In the genomic region with DNA sequence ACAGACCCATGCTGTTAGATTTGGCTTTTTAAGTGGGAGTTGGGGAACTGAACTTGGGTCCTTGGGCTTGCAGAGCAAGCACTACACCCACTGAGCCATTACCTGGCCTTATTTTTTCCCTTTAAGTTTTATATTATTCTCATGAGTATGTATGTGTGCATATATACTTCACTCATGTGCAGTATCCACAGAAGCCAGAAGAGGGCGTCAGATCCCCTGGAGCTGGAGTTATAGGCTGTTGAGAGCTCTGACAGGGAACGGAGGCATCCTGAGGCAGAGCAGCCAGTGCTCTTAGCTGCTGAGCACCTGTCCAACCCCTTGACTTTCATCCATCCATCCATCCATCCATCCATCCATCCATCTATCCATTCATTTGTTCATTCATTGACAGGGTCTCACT, we compare ENCODE assay signal across 24 mouse cellular contexts. TPM values are rescaled to one million over a fixed set of nuclear protein-coding genes. Genes with fewer than 3 reads are reported as not detected.
"Had no signal": no experiment of that assay in that cellular context is flagged by ENCODE, and none has a peak within 500 bp of the region (broad histone marks: within the 10 kb centered on the region; RNA-seq: fewer than 3 reads in every experiment).

No protein-coding gene starts in this region.

- H3K27ac ChIP-seq: kidney, postnatal 0 days; limb, embryonic 10.5 days; limb, embryonic 13.5 days; liver, embryonic 13.5 days; macrophage; midbrain, embryonic 15.5 days; neural tube, embryonic 13.5 days; stomach, embryonic 15.5 days had no signal

- H3K4me2 ChIP-seq: limb, embryonic 13.5 days; liver, embryonic 13.5 days; lung, embryonic 14.5 days; midbrain, embryonic 15.5 days; neural tube, embryonic 13.5 days; stomach, embryonic 15.5 days had no signal

- H3K9ac ChIP-seq: limb, embryonic 13.5 days; liver, embryonic 13.5 days; liver, postnatal 0 days; lung, embryonic 14.5 days; midbrain, embryonic 15.5 days; neural tube, embryonic 13.5 days; stomach, embryonic 15.5 days had no signal

- DNase-seq: kidney, adult 2 months; kidney, postnatal 25 days; liver, embryonic 13.5 days; liver, postnatal 0 days; lung, embryonic 14.5 days; retina, postnatal 1 day; right cerebral cortex, postnatal 25 days; spleen, adult 18-20 months; thymus, adult 18-20 months; thymus, postnatal 14 days; thymus, postnatal 4 days had no signal

- H3K36me3 ChIP-seq: limb, embryonic 10.5 days; limb, embryonic 13.5 days; liver, embryonic 13.5 days; midbrain, embryonic 15.5 days; neural tube, embryonic 13.5 days; stomach, embryonic 15.5 days had no signal

- H3K4me3 ChIP-seq: limb, embryonic 10.5 days; limb, embryonic 13.5 days; liver, embryonic 13.5 days; midbrain, embryonic 15.5 days; myocyte; neural tube, embryonic 13.5 days; stomach, embryonic 15.5 days had no signal

- H3K27me3 ChIP-seq: limb, embryonic 13.5 days; liver, embryonic 13.5 days; midbrain, embryonic 15.5 days; neural tube, embryonic 13.5 days; stomach, embryonic 15.5 days had no signal

- H3K9me3 ChIP-seq: limb, embryonic 10.5 days; limb, embryonic 13.5 days; liver, embryonic 13.5 days; midbrain, embryonic 15.5 days; neural tube, embryonic 13.5 days; stomach, embryonic 15.5 days had no signal

- ATAC-seq: intestine, embryonic 16.5 days; liver, postnatal 0 days; lung, postnatal 0 days; midbrain, embryonic 15.5 days had no signal

RNA-seq across cellular contexts. Expression of a gene that starts 41.7 kb away (rescaled TPM):
- total RNA-seq: megakaryocyte, adult 5-6 weeks; monocyte, adult 5-6 weeks; neutrophil, adult 5-6 weeks had no signal
- polyA plus RNA-seq: macrophage had no signal
